Mouse (Mus musculus) MEL (cell line): ENCODE measurements around the gene Vash1.

Experiments used
- EP300 ChIP-seq, 2 experiments: IDR thresholded peaks; 2 replicates each; pipeline ENCODE4 v1.6.1; 2011; ENCODE audit warnings: improper control_type of control experiment in 2 of 2, low read length in 2 of 2, low read depth in 1 of 2, mild to moderate bottlenecking in 1 of 2
- HCFC1 ChIP-seq: IDR thresholded peaks from 2 replicates; pipeline ENCODE4 v1.6.1; 2012; ENCODE audit warnings: low read depth, mild to moderate bottlenecking, inconsistent platforms, low read length, improper control_type of control experiment, moderate library complexity
- JUND ChIP-seq: IDR thresholded peaks from 2 replicates; pipeline ENCODE4 v1.6.1; 2011; ENCODE audit warnings: low read depth, mild to moderate bottlenecking, improper control_type of control experiment, low read length
- MXI1 ChIP-seq: IDR thresholded peaks from 2 replicates; pipeline ENCODE4 v1.6.1; 2011; ENCODE audit warnings: mild to moderate bottlenecking, low read depth, low read length, improper control_type of control experiment
- POLR2AphosphoS5 ChIP-seq: IDR thresholded peaks from 2 replicates; pipeline ENCODE4 v1.6.1; 2012; ENCODE audit warnings: low read depth, borderline replicate concordance, mild to moderate bottlenecking, inconsistent platforms, low read length, moderate library complexity, mixed read lengths
- TBP ChIP-seq: IDR thresholded peaks from 2 replicates; pipeline ENCODE4 v1.8.0; 2011; ENCODE audit warnings: low read depth, low read length, improper control_type of control experiment

GRCm38 (mm10) chr12:86685275-86685674 is 6.8 kb downstream of the Vash1 start:
- TF ChIP-seq MXI1 = no peak
- TF ChIP-seq TBP = no peak
- no peak for TF ChIP-seq EP300 (IDR thresholded peaks at IDR 0.05; ENCODE audit: low read depth in 1 of 2, low read length in 2 of 2)
- TF ChIP-seq HCFC1 = no peak
- no peak for TF ChIP-seq POLR2AphosphoS5
- TF ChIP-seq JUND = no peak
